Mouse (Mus musculus): Measurements from ENCODE around the gene Thsd4.

- TF ChIP-seq CTCF (IDR thresholded peaks at IDR 0.05; ENCODE audit: extremely low read depth, insufficient read length, insufficient replicate concordance, low read depth, low read length) = no peak
- TF ChIP-seq POLR2A (IDR thresholded peaks at IDR 0.05; ENCODE audit: low read depth, low read length) = no peak
Observed at GRCm38 (mm10) chr9:60192321-60192720, 329.5 kb downstream of the Thsd4 start.

All from small intestine, adult 2 months (tissue).